Mouse (Mus musculus): ENCODE data around the gene Cd59b.

DNA sequence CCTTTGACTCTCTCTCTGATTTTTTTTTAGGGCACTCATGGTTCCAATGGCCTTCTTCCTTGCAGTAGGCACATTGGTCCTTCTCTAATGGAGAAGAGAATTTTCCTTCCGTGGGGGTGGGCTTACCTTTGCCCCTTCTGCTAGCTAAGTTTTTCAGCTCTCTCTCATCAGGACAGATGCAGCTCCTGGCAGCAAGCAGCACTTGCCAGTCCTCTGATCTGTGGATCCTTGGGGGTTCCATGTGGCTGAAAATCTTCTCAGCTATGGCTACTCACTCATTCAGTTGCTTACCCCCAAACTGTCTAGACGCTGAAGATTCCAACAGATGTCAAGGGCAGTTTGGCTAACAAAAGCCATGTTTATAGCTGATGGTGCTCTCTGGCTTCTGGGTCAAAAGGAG lies 23.7 kb downstream of the Cd59b start:
- TF ChIP-seq FLI1 (IDR thresholded peaks at IDR 0.05; ENCODE audit: low read length) (no peak), GATA1 (IDR thresholded peaks at IDR 0.05; ENCODE audit: borderline replicate concordance, low read length) (no peak)

Data from megakaryocyte, embryonic 14.5 days (primary cell).